Mouse (Mus musculus) liver, embryonic 14.5 days (tissue): ENCODE data around the gene Col4a1.

Source experiments
- CTCF ChIP-seq: IDR thresholded peaks from 2 replicates; pipeline ENCODE4 v1.5.1; 2016; ENCODE audit warnings: antibody characterized with exemption, low read depth, control low read depth
- EP300 ChIP-seq: IDR thresholded peaks from 2 replicates; pipeline ENCODE4 v1.6.1; 2016; ENCODE audit warnings: antibody characterized with exemption, low read depth

DNA sequence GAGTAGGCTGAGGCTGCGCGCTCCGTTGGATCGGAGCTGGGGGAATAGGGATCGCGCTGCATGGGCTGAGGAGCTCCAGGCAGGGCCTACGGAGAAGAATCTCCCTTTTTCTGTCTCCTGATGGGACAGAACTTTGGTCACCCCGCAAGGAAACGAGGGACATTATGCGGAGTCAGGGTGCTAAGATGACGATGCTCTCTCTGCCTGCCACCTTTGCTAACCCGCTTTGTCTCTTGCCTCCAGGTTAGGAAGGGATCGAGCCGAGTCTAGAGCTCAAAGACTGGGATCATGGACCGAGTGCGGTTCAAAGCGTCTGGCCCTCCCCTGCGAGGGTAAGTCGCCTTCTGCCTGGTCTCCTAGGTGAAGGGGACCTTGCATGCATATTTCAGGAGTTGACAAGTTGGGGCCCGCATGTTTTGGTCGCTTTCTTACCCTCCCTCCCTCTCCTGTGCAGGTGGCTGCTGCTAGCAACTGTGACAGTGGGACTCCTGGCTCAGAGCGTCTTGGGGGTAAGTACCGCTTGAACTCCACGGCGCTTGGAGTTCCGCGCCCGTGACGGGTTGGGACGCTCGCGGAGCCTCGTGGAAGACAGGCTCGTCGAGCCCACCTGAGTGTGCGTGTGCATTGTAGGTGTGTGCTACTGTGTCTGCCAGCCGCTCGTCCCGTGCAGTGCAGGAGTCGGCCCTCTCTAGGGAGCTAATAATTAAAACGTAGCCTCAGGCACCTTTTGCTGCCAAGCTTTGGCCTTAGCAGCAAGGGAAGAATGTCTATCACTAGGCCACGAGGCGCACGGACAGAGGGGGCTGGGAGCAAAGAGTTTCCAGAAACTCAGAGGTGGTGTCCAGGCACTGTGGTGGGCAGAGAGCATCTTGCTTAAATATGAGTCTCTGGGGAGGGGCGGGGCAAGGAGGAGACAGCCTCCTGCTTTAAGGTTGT, 818 bp upstream of the Col4a1 start:
- TF ChIP-seq EP300 (no peak), CTCF (no peak)
